Mouse (Mus musculus) megakaryocyte, embryonic 14.5 days (primary cell): ENCODE results near the gene Trmt1.

ENCODE experiments used
- FLI1 ChIP-seq: IDR thresholded peaks from 2 replicates; pipeline ENCODE4 v1.6.1; 2012; ENCODE audit warnings: low read length, inconsistent platforms, mixed read lengths
- GATA1 ChIP-seq: IDR thresholded peaks from 3 replicates; pipeline ENCODE4 v1.6.1; 2012; ENCODE audit warnings: mixed read lengths, low read length, inconsistent platforms, borderline replicate concordance

DNA sequence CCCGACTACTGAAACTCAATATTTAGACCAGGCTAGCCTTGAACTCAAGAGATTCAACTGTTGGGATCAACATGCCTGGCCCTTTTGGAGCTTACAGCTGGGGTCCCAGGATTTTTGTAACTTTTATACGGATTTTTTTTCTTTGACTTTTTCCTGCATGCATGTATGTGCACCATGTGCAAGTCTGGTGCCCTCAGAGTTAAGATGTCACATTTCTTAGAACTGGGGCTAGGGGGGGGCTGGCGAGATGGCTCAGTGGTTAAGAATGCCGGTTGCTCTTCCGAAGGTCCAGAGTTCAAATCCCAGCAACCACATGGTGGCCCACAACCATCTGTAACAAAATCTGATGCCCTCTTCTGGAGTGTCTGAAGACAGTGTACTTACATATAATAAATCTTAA is 14.4 kb downstream of the Trmt1 start:
- TF ChIP-seq GATA1 (no peak), FLI1 (no peak)
